Mouse (Mus musculus): ENCODE measurements around the gene Gm11639.

GRCm38 (mm10) chr11:104661106-104661505 lies 24.4 kb upstream of the Gm11639 start:
- TF ChIP-seq CTCF (conservative IDR thresholded peaks at IDR 0.05 in 1 of 2, IDR thresholded peaks at IDR 0.05 in 1 of 2; ENCODE audit: low read depth in 2 of 2, low read length in 2 of 2) (no peak), NELFE (IDR thresholded peaks at IDR 0.05; ENCODE audit: low read depth, low read length) (no peak), MEF2A (IDR thresholded peaks at IDR 0.05; ENCODE audit: borderline replicate concordance, low read depth, low read length) (no peak), E2F4 (IDR thresholded peaks at IDR 0.05; ENCODE audit: insufficient replicate concordance, low read depth, low read length) (no peak), CHD2 (IDR thresholded peaks at IDR 0.05; ENCODE audit: low read length) (no peak), TCF12 (IDR thresholded peaks at IDR 0.05; ENCODE audit: low read depth, low read length) (no peak), ZNF384 (IDR thresholded peaks at IDR 0.05; ENCODE audit: low read depth, low read length) (no peak), BHLHE40 (IDR thresholded peaks at IDR 0.05; ENCODE audit: low read depth, low read length) (no peak), MXI1 (IDR thresholded peaks at IDR 0.05; ENCODE audit: low read depth, low read length) (no peak), CHD1 (IDR thresholded peaks at IDR 0.05; ENCODE audit: low read depth, low read length) (no peak)

Data from CH12.LX (cell line).